Mouse (Mus musculus) kidney, embryonic 15.5 days (tissue): Measurements from ENCODE around the gene R3hdm4. TPM values are rescaled to one million over a fixed set of nuclear protein-coding genes. Genes with fewer than 3 reads are reported as not detected.

Experiments used
- ATAC-seq: fragments of 200-750 bp; cut with Nextera tagmentation; replicated peaks from 2 replicates; pipeline ENCODE4 v1.8.0; 2017; ENCODE audit warnings: moderate TSS enrichment; ENCODE audit not compliant: low FRiP score
- H3K27ac ChIP-seq: fragments of 300-500 bp; sonication (generic); 2 replicates; pipeline ENCODE4 v1.5.1; 2015; ENCODE audit warnings: mild to moderate bottlenecking, inconsistent platforms
- H3K27me3 ChIP-seq: fragments of 300-500 bp; sonication (generic); 2 replicates; pipeline ENCODE4 v1.6.1; 2015; ENCODE audit warnings: inconsistent platforms
- H3K36me3 ChIP-seq: fragments of 300-500 bp; sonication (generic); 2 replicates; pipeline ENCODE4 v1.6.1; 2015; ENCODE audit warnings: inconsistent platforms
- H3K4me1 ChIP-seq: fragments of 300-500 bp; sonication (generic); 2 replicates; pipeline ENCODE4 v1.6.1; 2015; ENCODE audit warnings: inconsistent platforms
- H3K4me2 ChIP-seq: fragments of 300-500 bp; sonication (generic); 2 replicates; pipeline ENCODE4 v1.6.1; 2015; ENCODE audit warnings: moderate library complexity, mild to moderate bottlenecking, inconsistent platforms
- H3K4me3 ChIP-seq: fragments of 300-500 bp; sonication (generic); replicated peaks from 2 replicates; pipeline ENCODE4 v1.5.1; 2015; ENCODE audit warnings: mild to moderate bottlenecking, inconsistent platforms
- H3K9ac ChIP-seq: fragments of 300-500 bp; sonication (generic); 2 replicates; pipeline ENCODE4 v1.6.1; 2015; ENCODE audit warnings: mild to moderate bottlenecking, inconsistent platforms
- H3K9me3 ChIP-seq: fragments of 300-500 bp; sonication (generic); replicated peaks from 2 replicates; pipeline ENCODE4 v1.6.1; 2016; ENCODE audit warnings: inconsistent platforms
- WGBS: fragments of 180-500 bp; shearing (Covaris S2); methylation state at CpG from one replicate; pipeline ENCODE4 v1.1.7; 2015; ENCODE audit warnings: mixed read lengths; 5-methylcytosine and 5-hydroxymethylcytosine counted together
- polyA plus RNA-seq: library from polyadenylated mRNA; unstranded; fragments of >200 nt; fragmentation: Nextera tagmentation; extraction: Ambion mirVana; gene quantifications from 2 replicates; pipeline ENCODE4 v1.2.1, GENCODE M21; 2015

The R3hdm4 gene
- polyA plus RNA-seq, 1 experiment from 2014 or later, result 155 TPM

- Histone ChIP-seq H3K4me2 (peak overlapping the region; percentile 96), H3K9ac (peak overlapping the region; percentile 82), H3K4me3 (peak overlapping the region; percentile 77), H3K9me3 (no peaks in the 10 kb centered on the region), H3K36me3 (peaks cover 26% of the 10 kb centered on the region), H3K27me3 (no peaks in the 10 kb centered on the region), H3K27ac (peak overlapping the region; percentile 83; the same call in 1 of the 2 replicates), H3K4me1 (peaks cover 34% of the 10 kb centered on the region)
- WGBS, result 5% methylated on average over 6 of the region's 6 CpGs
- no peak for ATAC-seq
Observed at GRCm38 (mm10) chr10:79873313-79873712, 47.7 kb downstream of the R3hdm4 start.

GRCm38 (mm10) chr10:79872862-79873261, 48.1 kb downstream of the R3hdm4 start:
- no peak for ATAC-seq

GRCm38 (mm10) chr10:79871845-79872244, 49.2 kb downstream of the R3hdm4 start:
- no peak overlapping the region for H3K4me3 ChIP-seq
- H3K4me2 ChIP-seq, result no peak overlapping the region
- H3K9ac ChIP-seq, result no peak overlapping the region
- 91% methylated on average over 8 of the region's 8 CpGs for WGBS
- no peaks in the 10 kb centered on the region for H3K9me3 ChIP-seq
- no peak overlapping the region for H3K27ac ChIP-seq
- H3K36me3 ChIP-seq, result peaks cover 34% of the 10 kb centered on the region
- no peak for ATAC-seq
- H3K4me1 ChIP-seq, result peaks cover 27% of the 10 kb centered on the region
- H3K27me3 ChIP-seq, result no peaks in the 10 kb centered on the region

More at GRCm38 (mm10) chr10:79872862-79873261, 48.1 kb downstream of the R3hdm4 start:
- Histone ChIP-seq H3K27ac (0 out of 2 replicates have a peak overlapping the region, but pooled peaks have one; percentile 1), H3K27me3 (no peaks in the 10 kb centered on the region), H3K9ac (no peak overlapping the region), H3K4me3 (peak overlapping the region; percentile 77), H3K36me3 (peaks cover 26% of the 10 kb centered on the region), H3K4me2 (peak overlapping the region; percentile 96), H3K4me1 (peaks cover 32% of the 10 kb centered on the region), H3K9me3 (no peaks in the 10 kb centered on the region)
- 53% methylated on average over 3 of the region's 3 CpGs for WGBS

- ATAC-seq, result no peak
- Histone ChIP-seq H3K9ac (no peak overlapping the region), H3K9me3 (no peaks in the 10 kb centered on the region), H3K27ac (no peak overlapping the region), H3K27me3 (no peaks in the 10 kb centered on the region), H3K36me3 (peaks cover 81% of the 10 kb centered on the region), H3K4me1 (peaks cover 30% of the 10 kb centered on the region), H3K4me3 (no peak overlapping the region), H3K4me2 (no peak overlapping the region)
- 77% methylated on average over 11 of the region's 11 CpGs for WGBS
Observed at GRCm38 (mm10) chr10:79866601-79867000, 54.4 kb downstream of the R3hdm4 start.

- Histone ChIP-seq H3K9ac (no peak overlapping the region), H3K4me2 (no peak overlapping the region), H3K36me3 (peaks cover 82% of the 10 kb centered on the region), H3K27ac (peak overlapping the region; percentile 59), H3K27me3 (no peaks in the 10 kb centered on the region), H3K9me3 (no peaks in the 10 kb centered on the region), H3K4me1 (peaks cover 37% of the 10 kb centered on the region), H3K4me3 (no peak overlapping the region)
- ATAC-seq, result peak; percentile 10; the same call in 1 of the 2 replicates
- 65% methylated on average over 19 of the region's 19 CpGs for WGBS
Observed at GRCm38 (mm10) chr10:79865801-79866295, 55.2 kb downstream of the R3hdm4 start.

- peaks cover 85% of the 10 kb centered on the region for H3K36me3 ChIP-seq
- H3K4me1 ChIP-seq, result peaks cover 43% of the 10 kb centered on the region
- no peaks in the 10 kb centered on the region for H3K9me3 ChIP-seq
- peak; percentile 31; the same call in 1 of the 2 replicates for ATAC-seq
- H3K27me3 ChIP-seq, result no peaks in the 10 kb centered on the region
- 55% methylated on average over 12 of the region's 12 CpGs for whole genome bisulfite sequencing
- no peak overlapping the region; the same call in 1 of the 2 replicates for H3K9ac ChIP-seq
- H3K4me3 ChIP-seq, result no peak overlapping the region
- H3K27ac ChIP-seq, result peak overlapping the region; percentile 59
- H3K4me2 ChIP-seq, result no peak overlapping the region
Observed at GRCm38 (mm10) chr10:79865189-79865601, 55.8 kb downstream of the R3hdm4 start.

- no peak for ATAC-seq
Observed at GRCm38 (mm10) chr10:79864351-79865188, 56.4 kb downstream of the R3hdm4 start.

GRCm38 (mm10) chr10:79862925-79863324, 58.1 kb downstream of the R3hdm4 start:
- WGBS, result 58% methylated on average over 10 of the region's 10 CpGs
- no peak overlapping the region for H3K4me2 ChIP-seq
- H3K4me3 ChIP-seq, result no peak overlapping the region
- H3K27me3 ChIP-seq, result no peaks in the 10 kb centered on the region
- H3K4me1 ChIP-seq, result peaks cover 66% of the 10 kb centered on the region
- H3K36me3 ChIP-seq, result peaks cover 96% of the 10 kb centered on the region
- 0 out of 2 replicates have a peak overlapping the region, but pooled peaks have one; percentile 74 for H3K27ac ChIP-seq
- no peak overlapping the region for H3K9ac ChIP-seq
- ATAC-seq, result no peak
- H3K9me3 ChIP-seq, result no peaks in the 10 kb centered on the region

More at GRCm38 (mm10) chr10:79864351-79865188, 56.4 kb downstream of the R3hdm4 start:
- Histone ChIP-seq H3K4me1 (peaks cover 50% of the 10 kb centered on the region), H3K4me3 (no peak overlapping the region), H3K9ac (no peak overlapping the region), H3K9me3 (no peaks in the 10 kb centered on the region), H3K27ac (peak overlapping the region; percentile 59), H3K27me3 (no peaks in the 10 kb centered on the region), H3K36me3 (peaks cover 85% of the 10 kb centered on the region), H3K4me2 (no peak overlapping the region)
- 48% methylated on average over 10 of the region's 10 CpGs for WGBS

- H3K36me3 ChIP-seq, result peaks cover 99% of the 10 kb centered on the region
- peak overlapping the region; percentile 74 for H3K27ac ChIP-seq
- no peak overlapping the region for H3K4me3 ChIP-seq
- ATAC-seq, result no peak
- no peaks in the 10 kb centered on the region for H3K27me3 ChIP-seq
- no peak overlapping the region for H3K9ac ChIP-seq
- WGBS, result 78% methylated on average over 23 of the region's 23 CpGs
- no peak overlapping the region for H3K4me2 ChIP-seq
- peaks cover 71% of the 10 kb centered on the region for H3K4me1 ChIP-seq
- no peaks in the 10 kb centered on the region for H3K9me3 ChIP-seq
Observed at GRCm38 (mm10) chr10:79862049-79862788, 58.8 kb downstream of the R3hdm4 start.

- Histone ChIP-seq H3K9ac (no peak overlapping the region), H3K4me3 (no peak overlapping the region), H3K4me1 (peaks cover 72% of the 10 kb centered on the region), H3K36me3 (peaks cover 99% of the 10 kb centered on the region), H3K4me2 (no peak overlapping the region), H3K9me3 (no peaks in the 10 kb centered on the region), H3K27me3 (no peaks in the 10 kb centered on the region), H3K27ac (peak overlapping the region; percentile 74)
- 62% methylated on average over 25 of the region's 25 CpGs for WGBS
- ATAC-seq, result no peak
Observed at GRCm38 (mm10) chr10:79861230-79862048, 59.6 kb downstream of the R3hdm4 start.
